Mouse (Mus musculus) hindbrain, embryonic 16.5 days (tissue): ENCODE results near the gene Pla2g15. TPM values are rescaled to one million over a fixed set of nuclear protein-coding genes. Genes with fewer than 3 reads are reported as not detected.
"Not testable (repeated sequence)": the region's sequence is repeated elsewhere in the genome, so short reads cannot be mapped to it uniquely, and the experiment has no call there.

ENCODE experiments used
- ATAC-seq: fragments of 200-750 bp; cut with Nextera tagmentation; 2 replicates; pipeline ENCODE4 v1.8.0; 2017; ENCODE audit warnings: moderate TSS enrichment, moderate library complexity
- H3K27ac ChIP-seq: fragments of 300-500 bp; sonication (generic); 2 replicates; pipeline ENCODE4 v1.5.1; 2014; ENCODE audit warnings: low read depth, mild to moderate bottlenecking, control low read depth, low read length, moderate library complexity
- H3K27me3 ChIP-seq: fragments of 300-500 bp; sonication (generic); replicated peaks from 2 replicates; pipeline ENCODE4 v1.6.1; 2014; ENCODE audit warnings: low read length; ENCODE audit not compliant: control insufficient read depth, insufficient read depth
- H3K36me3 ChIP-seq: fragments of 300-500 bp; sonication (generic); 2 replicates; pipeline ENCODE4 v1.6.1; 2014; ENCODE audit warnings: mild to moderate bottlenecking, low read length, moderate library complexity, mixed read lengths; ENCODE audit not compliant: control insufficient read depth, insufficient read depth
- H3K4me1 ChIP-seq: fragments of 300-500 bp; sonication (generic); 2 replicates; pipeline ENCODE4 v1.6.1; 2014; ENCODE audit warnings: low read depth, low read length; ENCODE audit not compliant: control insufficient read depth, insufficient read depth
- H3K4me2 ChIP-seq: fragments of 300-500 bp; sonication (generic); 2 replicates; pipeline ENCODE4 v1.6.1; 2014; ENCODE audit warnings: mild to moderate bottlenecking, low read length, control low read depth, moderate library complexity
- H3K4me3 ChIP-seq: fragments of 300-500 bp; sonication (generic); 2 replicates; pipeline ENCODE4 v1.5.1; 2014; ENCODE audit warnings: mild to moderate bottlenecking, low read length, control low read depth, moderate library complexity
- H3K9ac ChIP-seq: fragments of 300-500 bp; sonication (generic); 2 replicates; pipeline ENCODE4 v1.6.1; 2014; ENCODE audit warnings: low read depth, mild to moderate bottlenecking, control low read depth, low read length, moderate library complexity
- H3K9me3 ChIP-seq: fragments of 300-500 bp; sonication (generic); 2 replicates; pipeline ENCODE4 v1.6.1; 2014; ENCODE audit warnings: mild to moderate bottlenecking, low read length, moderate library complexity; ENCODE audit not compliant: control insufficient read depth
- WGBS: fragments of 180-500 bp; shearing (Covaris S2); extraction: QIAGEN DNeasy Blood & Tissue Kit; methylation state at CpG from one replicate; pipeline ENCODE4 v1.1.7; 2014; 5-methylcytosine and 5-hydroxymethylcytosine counted together
- polyA plus RNA-seq: library from polyadenylated mRNA; unstranded; fragments of >200 nt; fragmentation: Nextera tagmentation; extraction: Ambion mirVana; gene quantifications from 2 replicates; pipeline ENCODE4 v1.2.1, GENCODE M21; 2015

The Pla2g15 gene
- polyA plus RNA-seq, 1 experiment from 2014 or later = 23.5 TPM

DNA sequence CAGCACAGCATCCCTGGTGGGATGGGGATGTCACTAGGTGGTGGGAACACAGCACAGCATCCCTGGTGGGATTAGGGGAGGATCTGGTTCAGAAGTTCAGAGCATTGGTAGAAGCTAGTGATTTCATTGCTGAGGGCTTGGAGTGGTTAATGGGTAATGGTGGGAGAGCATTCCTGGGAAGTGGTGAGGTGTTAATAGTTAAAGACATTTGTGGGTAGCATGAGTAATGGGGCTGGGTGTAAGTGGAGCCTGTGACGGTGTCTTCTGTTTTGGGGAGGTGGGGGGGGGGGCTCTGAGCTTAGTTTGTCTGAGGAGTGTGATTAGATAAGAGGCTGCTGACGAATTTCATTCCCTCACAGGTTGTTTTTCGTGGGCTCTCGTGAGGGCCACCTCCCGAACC lies 43.9 kb downstream of the Pla2g15 start:
- Histone ChIP-seq H3K4me2 (no peak overlapping the region), H3K4me3 (no peak overlapping the region), H3K27me3 (no peaks in the 10 kb centered on the region), H3K9ac (no peak overlapping the region), H3K36me3 (peaks cover 25% of the 10 kb centered on the region), H3K4me1 (no peaks in the 10 kb centered on the region), H3K27ac (no peak overlapping the region), H3K9me3 (no peaks in the 10 kb centered on the region)
- no peak for ATAC-seq
- 97% methylated on average over 5 of the region's 5 CpGs for WGBS

DNA sequence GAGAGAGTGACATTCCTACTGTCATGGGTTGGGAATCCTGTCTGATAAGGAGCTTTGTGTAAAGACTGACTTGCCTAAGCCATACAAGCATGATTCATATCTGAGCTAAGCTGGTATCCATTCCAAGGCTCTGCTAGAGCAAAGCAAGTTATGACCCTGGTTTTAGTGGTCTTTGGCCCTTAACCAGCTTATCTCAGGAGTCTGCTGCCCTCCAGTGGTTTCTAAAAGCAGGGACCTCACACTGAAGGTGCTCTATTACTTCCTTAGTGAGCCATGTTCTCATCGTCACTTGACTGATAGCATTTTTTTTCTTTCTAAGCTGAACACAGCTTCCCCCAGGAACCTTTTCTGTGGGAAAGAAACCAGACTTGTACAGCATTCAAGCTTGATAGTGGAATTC lies 48.5 kb downstream of the Pla2g15 start:
- WGBS = 15% methylated on average over 1 of the region's 1 CpGs
- no peak overlapping the region for H3K9ac ChIP-seq
- no peak overlapping the region for H3K4me3 ChIP-seq
- no peaks in the 10 kb centered on the region for H3K27me3 ChIP-seq
- peaks cover 29% of the 10 kb centered on the region for H3K36me3 ChIP-seq
- no peaks in the 10 kb centered on the region for H3K9me3 ChIP-seq
- no peaks in the 10 kb centered on the region for H3K4me1 ChIP-seq
- no peak for ATAC-seq
- no peak overlapping the region for H3K27ac ChIP-seq
- H3K4me2 ChIP-seq = no peak overlapping the region

DNA sequence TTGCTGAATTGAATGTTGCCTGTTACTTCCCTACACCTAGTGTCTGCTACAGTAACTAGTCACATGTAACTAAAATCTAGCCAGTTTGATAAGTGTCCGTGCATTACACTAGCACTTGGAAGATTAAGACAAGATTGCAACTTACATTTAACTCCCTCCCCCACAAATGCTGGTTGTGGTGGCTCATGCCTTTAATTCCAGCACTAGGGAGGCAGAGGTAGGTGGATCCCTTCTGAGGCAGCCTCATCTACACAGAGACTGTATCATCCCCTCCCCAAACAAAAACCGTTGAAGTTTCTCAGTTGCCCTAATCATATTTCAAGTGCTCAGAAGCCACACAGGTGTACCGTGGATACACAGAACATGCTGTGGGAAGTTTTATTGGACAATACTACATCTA lies 49.4 kb downstream of the Pla2g15 start:
- not testable (repeated sequence) for ATAC-seq, H3K4me1 ChIP-seq, H3K4me3 ChIP-seq, H3K27me3 ChIP-seq, H3K4me2 ChIP-seq, H3K9ac ChIP-seq, H3K9me3 ChIP-seq, H3K27ac ChIP-seq
- 94% methylated on average over 3 of the region's 3 CpGs for WGBS
- H3K36me3 ChIP-seq = peaks cover 34% of the 10 kb centered on the region

DNA sequence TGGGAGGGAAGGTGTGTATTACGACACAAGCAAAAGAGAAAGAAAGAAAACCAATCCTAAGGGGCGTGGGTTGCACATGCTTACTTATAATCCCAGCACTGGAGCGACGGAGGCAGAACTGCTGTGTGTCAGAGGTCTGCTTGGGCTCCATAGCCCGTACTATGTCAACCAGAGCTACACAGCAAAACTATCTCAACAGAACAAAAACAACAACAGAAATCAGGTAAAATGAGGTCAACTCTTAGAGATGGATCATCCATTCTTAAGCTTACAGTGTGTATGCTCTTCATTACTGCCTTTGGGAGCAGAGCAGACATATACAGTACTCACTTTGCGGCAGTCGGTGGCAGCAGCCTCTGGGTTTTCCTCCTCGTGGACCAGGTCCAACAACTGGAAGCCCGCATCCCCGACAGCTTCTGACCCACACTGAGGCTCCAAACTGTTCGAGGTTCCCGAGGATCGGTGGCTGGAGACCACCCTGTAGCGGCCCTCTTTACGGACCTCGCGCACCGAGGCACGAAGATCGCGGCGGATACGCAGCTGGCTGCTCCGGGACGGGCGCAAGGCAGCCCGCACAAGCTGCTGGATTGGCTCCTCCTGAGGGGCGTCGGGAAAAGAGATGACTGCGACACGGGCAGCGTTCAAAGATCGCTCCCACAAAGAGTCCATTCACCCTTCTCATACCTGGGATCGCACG lies 60.0 kb downstream of the Pla2g15 start:
- Histone ChIP-seq H3K27ac (peak overlapping the region; percentile 97), H3K9me3 (no peaks in the 10 kb centered on the region), H3K27me3 (no peaks in the 10 kb centered on the region), H3K36me3 (peaks cover 4% of the 10 kb centered on the region; the same call in 1 of the 2 replicates), H3K4me3 (peak overlapping the region; percentile 92), H3K4me2 (peak overlapping the region; percentile 66), H3K9ac (peak overlapping the region; percentile 95), H3K4me1 (peaks cover 12% of the 10 kb centered on the region)
- peak; percentile 67 for ATAC-seq
- under 1% methylated on average over 35 of the region's 35 CpGs for WGBS

DNA sequence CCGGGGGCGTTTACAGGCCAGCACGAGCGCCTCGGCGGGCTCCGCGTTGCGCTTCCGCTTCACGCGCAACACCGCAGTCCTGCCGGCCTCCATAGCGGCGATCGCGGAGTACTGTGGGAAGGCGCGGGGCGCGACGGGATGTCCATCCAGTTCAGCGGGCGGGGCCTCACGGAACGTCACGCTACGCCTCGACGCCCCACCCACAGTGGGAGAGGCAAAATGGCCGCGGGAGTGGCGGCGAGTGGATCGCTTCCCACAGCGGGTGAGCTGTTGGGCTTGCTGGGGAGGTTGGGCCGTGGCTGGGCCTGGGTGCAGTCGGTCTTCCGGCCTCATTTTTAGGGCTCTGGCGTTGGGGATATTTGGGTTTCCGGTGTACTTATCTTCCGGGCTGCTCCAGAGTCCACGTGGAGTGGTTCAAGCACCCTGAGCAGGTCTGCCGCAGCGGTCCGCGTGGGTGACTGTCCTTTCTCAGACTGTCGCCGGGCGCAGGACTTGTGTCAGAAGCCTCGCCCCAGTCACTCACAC lies 60.7 kb downstream of the Pla2g15 start, which contains the start of the genes Slc7a6os and Prmt7:
Gene Slc7a6os (minus strand): TSS at position 115 of the 525 bp plus-strand sequence.
Gene Prmt7 (plus strand): TSS at position 116 of the 525 bp plus-strand sequence.
- H3K27ac ChIP-seq = peak within 1 kb of the TSS; percentile 97
- H3K27me3 ChIP-seq = no peaks in the 10 kb centered on the region
- peak within 1 kb of the TSS; percentile 92 for H3K4me3 ChIP-seq
- peaks cover 4% of the 10 kb centered on the region; the same call in 1 of the 2 replicates for H3K36me3 ChIP-seq
- peak; percentile 99 for ATAC-seq
- no peaks in the 10 kb centered on the region for H3K9me3 ChIP-seq
- peak within 1 kb of the TSS; percentile 72 for H3K4me2 ChIP-seq
- under 1% methylated on average over 47 of the region's 52 CpGs for WGBS
- peak within 1 kb of the TSS; percentile 95 for H3K9ac ChIP-seq
- peaks cover 12% of the 10 kb centered on the region for H3K4me1 ChIP-seq

DNA sequence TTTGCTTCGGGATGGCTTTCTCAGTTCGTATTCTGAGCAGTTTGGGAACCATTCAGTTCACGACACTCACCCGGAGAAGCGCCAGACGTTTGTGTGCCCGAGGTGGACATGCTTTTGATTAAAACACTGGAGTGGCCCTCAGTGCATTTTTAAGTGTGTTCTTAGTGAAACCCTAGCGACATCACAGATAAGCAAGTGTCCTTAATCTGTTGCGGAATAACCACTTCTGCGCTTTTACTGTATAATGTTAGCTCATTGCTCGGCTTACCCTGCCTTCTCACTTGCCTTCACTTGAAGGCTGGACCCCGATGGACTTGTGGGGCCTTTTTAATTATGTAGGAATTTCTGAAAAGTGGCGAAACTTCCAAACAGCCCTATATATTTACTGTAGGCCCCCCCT lies 61.2 kb downstream of the Pla2g15 start:
- H3K27ac ChIP-seq = peak overlapping the region; percentile 97
- peak overlapping the region; percentile 95 for H3K9ac ChIP-seq
- peaks cover 4% of the 10 kb centered on the region; the same call in 1 of the 2 replicates for H3K36me3 ChIP-seq
- no peaks in the 10 kb centered on the region for H3K27me3 ChIP-seq
- peak overlapping the region; percentile 92 for H3K4me3 ChIP-seq
- peaks cover 12% of the 10 kb centered on the region for H3K4me1 ChIP-seq
- ATAC-seq = no peak
- peak overlapping the region; percentile 72 for H3K4me2 ChIP-seq
- 5% methylated on average over 13 of the region's 13 CpGs for WGBS
- no peaks in the 10 kb centered on the region for H3K9me3 ChIP-seq

DNA sequence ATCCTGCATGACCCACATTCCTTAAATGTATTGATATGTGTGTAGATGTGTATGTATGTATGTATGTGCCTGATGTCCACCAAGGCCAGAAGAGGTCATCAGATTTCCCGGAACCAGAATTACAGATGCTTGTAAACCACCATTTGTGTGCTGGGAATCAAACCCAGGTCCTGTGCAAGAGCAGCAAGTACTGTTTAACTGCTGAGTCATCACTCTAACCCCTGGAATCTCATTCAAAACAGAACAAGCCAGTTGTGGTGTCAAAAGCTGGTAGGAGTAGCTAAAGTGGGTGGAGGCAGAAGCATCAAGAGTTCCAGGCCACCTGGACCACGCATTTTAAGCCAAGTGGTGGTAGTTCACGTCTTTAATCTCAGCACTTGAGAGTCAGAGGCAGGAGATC lies 63.8 kb downstream of the Pla2g15 start:
- H3K36me3 ChIP-seq = peaks cover 17% of the 10 kb centered on the region
- H3K27me3 ChIP-seq = no peaks in the 10 kb centered on the region
- H3K9ac ChIP-seq = no peak overlapping the region
- no peak overlapping the region for H3K4me2 ChIP-seq
- H3K9me3 ChIP-seq = no peaks in the 10 kb centered on the region
- H3K27ac ChIP-seq = no peak overlapping the region
- ATAC-seq = no peak
- H3K4me1 ChIP-seq = peaks cover 12% of the 10 kb centered on the region
- H3K4me3 ChIP-seq = no peak overlapping the region
- WGBS = 93% methylated on average over 3 of the region's 3 CpGs

Other genes starting within 250 kb of the Pla2g15 start
- 11.0 and 13.3 TPM in 2 replicates for gene Pskh1, start 250.0 kb upstream of the Pla2g15 start, polyA plus RNA-seq
- gene Ctrl, start 216.5 kb upstream of the Pla2g15 start, polyA plus RNA-seq = 3.3 and 4.5 TPM in 2 replicates
- 81.8 and 93.0 TPM in 2 replicates for gene Psmb10, start 212.0 kb upstream of the Pla2g15 start, polyA plus RNA-seq
- gene Lcat, start 207.0 kb upstream of the Pla2g15 start, polyA plus RNA-seq = 6.0 and 9.9 TPM in 2 replicates
- 14.6 and 17.1 TPM in 2 replicates for gene Slc12a4, start 184.3 kb upstream of the Pla2g15 start, polyA plus RNA-seq
- gene Dpep3, start 171.0 kb upstream of the Pla2g15 start, polyA plus RNA-seq = not detected in 2 replicates
- gene Dus2, start 159.1 kb upstream of the Pla2g15 start, polyA plus RNA-seq = 30.3 and 31.8 TPM in 2 replicates
- gene Dpep2nb, start 144.4 kb upstream of the Pla2g15 start, polyA plus RNA-seq = not detected in 2 replicates
- 20.3 and 22.1 TPM in 2 replicates for gene Ddx28, start 138.5 kb upstream of the Pla2g15 start, polyA plus RNA-seq
- 2.1 and 2.6 TPM in 2 replicates for gene Nfatc3, start 91.6 kb upstream of the Pla2g15 start, polyA plus RNA-seq
- gene Esrp2, start 13.4 kb upstream of the Pla2g15 start, polyA plus RNA-seq = 0.18 and 0.27 TPM in 2 replicates
- gene Slc7a6, start 18.5 kb downstream of the Pla2g15 start, polyA plus RNA-seq = 35.7 and 47.9 TPM in 2 replicates
- gene Slc7a6os, start 60.5 kb downstream of the Pla2g15 start, polyA plus RNA-seq = 28.4 and 29.9 TPM in 2 replicates
- 64.7 and 64.8 TPM in 2 replicates for gene Prmt7, start 60.5 kb downstream of the Pla2g15 start, polyA plus RNA-seq
- 55.0 and 63.4 TPM in 2 replicates for gene Smpd3, start 187.6 kb downstream of the Pla2g15 start, polyA plus RNA-seq